Mouse (Mus musculus) adrenal gland, postnatal 4 days (tissue): Measurements from ENCODE around the gene Tab1. TPM values are rescaled to one million over a fixed set of nuclear protein-coding genes. Genes with fewer than 3 reads are reported as not detected.

Source experiments
- DNase-seq, 2 experiments: peaks; one replicate each; pipeline ENCODE4 v3.0.0; 2021 to 2022; ENCODE audit warnings: low spot score in 2 of 2, mixed read lengths in 2 of 2
- total RNA-seq, 2 experiments: library from RNA; stranded (reverse); gene quantifications; 2 replicates each; pipeline ENCODE4 v1.2.3; 2021

Gene Tab1
- total RNA-seq, 2 experiments from 2014 or later = 37.6 to 37.8 TPM

DNA sequence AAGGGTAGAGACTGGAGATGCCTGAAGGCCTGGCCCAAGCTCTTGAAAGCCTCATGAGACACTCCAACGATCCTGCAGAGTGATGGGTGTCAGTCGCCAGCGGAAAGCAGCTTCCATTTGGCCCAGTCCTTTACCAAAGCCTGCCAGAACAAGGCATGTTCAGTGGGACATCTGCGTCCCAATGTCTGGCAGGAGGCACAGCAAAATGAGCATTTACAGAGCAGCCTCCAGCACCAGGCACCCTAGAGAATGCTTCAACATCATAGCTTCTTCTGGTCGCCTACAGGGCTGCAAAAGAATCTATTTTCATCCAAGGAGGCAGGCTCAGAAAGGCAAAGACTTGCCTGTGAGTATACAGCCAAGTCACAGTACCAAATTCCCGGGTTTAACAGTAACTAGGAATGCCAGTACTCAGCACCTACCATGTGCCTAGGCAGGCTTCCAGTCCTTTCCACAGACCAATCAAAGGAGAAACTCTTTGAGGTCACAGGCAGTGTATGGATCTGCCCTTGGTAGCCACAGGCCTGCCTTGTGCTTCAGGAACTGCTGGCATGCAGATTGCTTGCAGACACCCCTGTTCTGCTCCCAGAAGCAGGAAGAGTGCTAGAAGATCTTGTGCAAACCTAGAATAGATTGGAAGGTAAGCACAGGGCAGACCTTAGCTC lies 69.3 kb downstream of the Tab1 start:
- no peak for DNase-seq

DNA sequence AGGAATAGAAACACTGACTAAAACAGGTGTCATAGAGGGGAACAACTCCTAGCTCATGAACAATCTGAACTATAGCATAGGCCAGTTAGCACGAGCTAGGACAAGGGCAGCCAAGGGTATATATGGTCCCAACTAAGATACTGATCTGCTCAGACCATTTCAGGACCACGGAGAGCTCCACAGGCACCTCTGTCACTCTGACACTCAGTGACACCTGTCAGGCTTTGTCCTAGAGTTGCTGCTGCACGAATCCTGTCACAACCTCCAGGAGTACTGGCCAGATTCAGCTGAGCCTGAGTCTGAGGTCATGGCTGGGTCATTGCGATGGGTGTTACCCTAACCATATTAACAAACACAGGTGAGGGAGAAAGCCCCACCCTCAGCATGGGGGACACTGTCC lies 70.5 kb downstream of the Tab1 start:
- no peak for DNase-seq

DNA sequence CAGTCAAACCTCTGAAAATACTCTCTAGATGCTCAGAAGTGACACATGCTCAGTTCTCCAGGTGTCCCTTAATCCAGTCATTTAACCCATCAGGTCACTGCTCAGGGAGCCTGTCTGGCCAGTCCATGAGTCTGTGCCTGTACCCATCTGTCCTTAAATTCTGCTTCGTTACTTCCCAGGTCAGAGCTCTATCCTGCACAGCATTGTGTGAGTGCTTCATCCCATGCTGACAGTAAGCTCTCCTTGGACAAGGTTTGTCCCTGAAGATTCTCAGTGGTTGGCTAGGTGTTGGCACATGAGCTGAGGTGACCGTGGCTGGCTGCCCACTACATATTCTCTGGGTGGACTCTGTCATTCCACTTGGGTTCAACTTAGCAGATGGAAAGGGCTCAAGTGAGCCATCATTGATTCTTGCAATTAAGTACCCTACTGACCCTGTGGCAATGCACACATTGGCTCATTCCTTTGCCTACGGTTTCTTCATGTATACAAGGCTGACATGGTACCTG lies 73.2 kb downstream of the Tab1 start:
- no peak for DNase-seq

DNA sequence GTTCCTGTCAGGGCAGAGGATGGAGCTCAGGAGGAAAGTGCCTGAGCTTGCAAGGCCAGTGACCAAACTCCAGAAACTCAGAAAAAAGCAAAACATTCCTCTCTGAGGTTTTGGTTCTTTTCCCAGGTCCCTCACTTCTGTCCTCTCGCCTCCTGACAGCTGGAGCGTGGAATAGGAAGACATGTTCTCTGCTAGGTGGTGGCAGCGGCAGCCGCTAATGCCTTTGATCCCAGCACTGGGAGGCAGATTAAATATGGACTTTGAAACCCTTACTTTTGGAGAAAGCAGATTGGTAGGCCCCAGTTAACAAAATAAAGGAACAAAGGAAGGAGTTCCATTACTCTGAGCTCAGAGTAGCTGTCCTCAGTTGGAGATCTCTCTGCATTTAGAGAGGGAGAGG lies 75.5 kb downstream of the Tab1 start:
- DNase-seq = no peak

Other genes with a start within 250 kb of the Tab1 start
- gene Apobec3, start 241.5 kb upstream of the Tab1 start, total RNA-seq = 10 to 100 TPM; 28.4 to 33.4 TPM
- gene Cbx7, start 162.0 kb upstream of the Tab1 start, total RNA-seq = 10 to 100 TPM; 15.4 to 18.4 TPM
- gene Pdgfb, start 118.2 kb upstream of the Tab1 start, total RNA-seq = 10 to 100 TPM; 31.3 to 35.1 TPM
- 10 to 100 TPM; 26.4 to 27.6 TPM for gene Syngr1, start 41.8 kb upstream of the Tab1 start, total RNA-seq
- 100 to 1,000 TPM; 927 to 955 TPM for gene Rpl3, start 41.3 kb upstream of the Tab1 start, total RNA-seq
- 10 to 100 TPM; 12.4 to 15.4 TPM for gene Mgat3, start 40.6 kb downstream of the Tab1 start, total RNA-seq
- gene Mief1, start 100.9 kb downstream of the Tab1 start, total RNA-seq = 10 to 100 TPM; 41.9 to 46.6 TPM
- 1 to 10 TPM; 7.3 to 8.9 TPM for gene AC140267.1, start 102.7 kb downstream of the Tab1 start, total RNA-seq
- 100 to 1,000 TPM; 145 to 157 TPM for gene Atf4, start 122.1 kb downstream of the Tab1 start, total RNA-seq
- 10 to 100 TPM; 35.7 to 41.1 TPM for gene Rps19bp1, start 131.2 kb downstream of the Tab1 start, total RNA-seq
- gene Cacna1i, start 154.1 kb downstream of the Tab1 start, total RNA-seq = 1 to 10 TPM; 1.2 to 1.3 TPM